In genomic region chr4:120277255-120277928, GRCm38 (mm10) we compare ENCODE assay signal across 8 mouse cellular contexts. TPM values are rescaled to one million over a fixed set of nuclear protein-coding genes. Genes with fewer than 3 reads are reported as not detected.
DNase-seq lines count a peak whose midpoint lies in the region; ATAC-seq lines count a peak whose summit lies in the region.

No protein-coding gene starts in this region.

- H3K27ac ChIP-seq in forebrain, embryonic 12.5 days = peak overlapping the region; percentile 57
- H3K27ac ChIP-seq in hindbrain, embryonic 12.5 days = 0 out of 2 replicates have a peak overlapping the region, but pooled peaks have one; percentile 45
- no peak overlapping the region; the same call in 1 of the 2 replicates for H3K27ac ChIP-seq in lung, embryonic 15.5 days
- no peak overlapping the region for H3K27ac ChIP-seq in liver, embryonic 11.5 days (ENCODE audit: low read depth, low read length)

- peaks cover 73% of the 10 kb centered on the region for H3K27me3 ChIP-seq in forebrain, embryonic 12.5 days
- H3K27me3 ChIP-seq in hindbrain, embryonic 12.5 days = peaks cover 54% of the 10 kb centered on the region
- peaks cover 72% of the 10 kb centered on the region for H3K27me3 ChIP-seq in lung, embryonic 15.5 days
- peaks cover 50% of the 10 kb centered on the region for H3K27me3 ChIP-seq in liver, embryonic 11.5 days (replicated peaks; ENCODE audit: control insufficient read depth, insufficient read depth, low read length)

- peaks cover 54% of the 10 kb centered on the region for H3K4me1 ChIP-seq in forebrain, embryonic 12.5 days
- peaks cover 49% of the 10 kb centered on the region for H3K4me1 ChIP-seq in hindbrain, embryonic 12.5 days
- peaks cover 18% of the 10 kb centered on the region for H3K4me1 ChIP-seq in lung, embryonic 15.5 days
- H3K4me1 ChIP-seq in liver, embryonic 11.5 days (replicated peaks; ENCODE audit: control insufficient read depth, insufficient read depth, low read length) = no peaks in the 10 kb centered on the region

- H3K4me2 ChIP-seq in forebrain, embryonic 12.5 days = peak overlapping the region; percentile 2; the same call in 1 of the 2 replicates
- no peak overlapping the region for H3K4me2 ChIP-seq in hindbrain, embryonic 12.5 days (replicated peaks)
- H3K4me2 ChIP-seq in lung, embryonic 15.5 days = no peak overlapping the region
- H3K4me2 ChIP-seq in liver, embryonic 11.5 days = no peak overlapping the region

- ATAC-seq in forebrain, embryonic 12.5 days (ENCODE audit: low FRiP score) = peak; percentile 44
- ATAC-seq in hindbrain, embryonic 12.5 days (ENCODE audit: low FRiP score) = peak; percentile 59
- ATAC-seq in lung, embryonic 15.5 days (ENCODE audit: borderline replicate concordance, extremely low read depth, low FRiP score, low TSS enrichment) = peak; percentile 50
- no peak for ATAC-seq in frontal cortex, adult (ENCODE audit: low TSS enrichment)
- no peak for ATAC-seq in liver, embryonic 11.5 days (replicated peaks; ENCODE audit: low FRiP score)

- H3K9me3 ChIP-seq in forebrain, embryonic 12.5 days = no peaks in the 10 kb centered on the region
- H3K9me3 ChIP-seq in hindbrain, embryonic 12.5 days (replicated peaks) = no peaks in the 10 kb centered on the region
- no peaks in the 10 kb centered on the region for H3K9me3 ChIP-seq in lung, embryonic 15.5 days
- H3K9me3 ChIP-seq in liver, embryonic 11.5 days (ENCODE audit: control insufficient read depth, low read length) = no peaks in the 10 kb centered on the region

- H3K9ac ChIP-seq in forebrain, embryonic 12.5 days = no peak overlapping the region
- no peak overlapping the region; the same call in 1 of the 2 replicates for H3K9ac ChIP-seq in hindbrain, embryonic 12.5 days
- H3K9ac ChIP-seq in lung, embryonic 15.5 days = no peak overlapping the region
- H3K9ac ChIP-seq in liver, embryonic 11.5 days (ENCODE audit: low read depth, low read length) = no peak overlapping the region

- DNase-seq in layer of hippocampus, adult 11-12 months (ENCODE audit: low spot score) = peak; percentile 46
- no peak for DNase-seq in layer of hippocampus, postnatal 14 days (ENCODE audit: low spot score in 2 of 2)
- no peak for DNase-seq in liver, embryonic 11.5 days (ENCODE audit: low spot score)
- DNase-seq in left cerebral cortex, adult 11 months (ENCODE audit: low spot score) = no peak

- H3K4me3 ChIP-seq in forebrain, embryonic 12.5 days (replicated peaks) = no peak overlapping the region
- no peak overlapping the region for H3K4me3 ChIP-seq in hindbrain, embryonic 12.5 days
- H3K4me3 ChIP-seq in lung, embryonic 15.5 days = no peak overlapping the region
- no peak overlapping the region for H3K4me3 ChIP-seq in liver, embryonic 11.5 days (ENCODE audit: low read depth, low read length)

- WGBS in forebrain, embryonic 12.5 days = 26% methylated on average over 4 of the region's 4 CpGs
- 22% methylated on average over 4 of the region's 4 CpGs for WGBS in hindbrain, embryonic 12.5 days
- 32% methylated on average over 4 of the region's 4 CpGs for WGBS in lung, embryonic 15.5 days
- WGBS in liver, embryonic 11.5 days = 49% methylated on average over 4 of the region's 4 CpGs

- no peaks in the 10 kb centered on the region for H3K36me3 ChIP-seq in forebrain, embryonic 12.5 days (replicated peaks)
- H3K36me3 ChIP-seq in hindbrain, embryonic 12.5 days = no peaks in the 10 kb centered on the region
- H3K36me3 ChIP-seq in lung, embryonic 15.5 days = no peaks in the 10 kb centered on the region
- H3K36me3 ChIP-seq in liver, embryonic 11.5 days (ENCODE audit: control insufficient read depth, insufficient read depth, low read length) = no peaks in the 10 kb centered on the region

RNA-seq across cellular contexts. Expression of gene Foxo6, which starts 9.8 kb away (rescaled TPM):
- total RNA-seq in layer of hippocampus, postnatal 14 days (2021) = 10 to 100 TPM; 42.8 to 47.4 TPM
- polyA plus RNA-seq in forebrain, embryonic 12.5 days (2016; fragmentation: Nextera tagmentation; extraction: Ambion mirVana) = 0.96 and 1.1 TPM in 2 replicates
- 0.48 and 0.90 TPM in 2 replicates for polyA plus RNA-seq in hindbrain, embryonic 12.5 days (2016; fragmentation: Nextera tagmentation; extraction: Ambion mirVana)
- polyA plus RNA-seq in lung, embryonic 15.5 days (2015; fragmentation: Nextera tagmentation; extraction: Ambion mirVana) = 0.10 and 0.25 TPM in 2 replicates
- 0.06 and 0.14 TPM in 2 replicates for polyA plus RNA-seq in liver, embryonic 11.5 days (2014; fragmentation: Nextera tagmentation; extraction: Ambion mirVana)

Comparison
In these comparisons a context has a peak if more than half of its experiments do, and no peak if none do; other contexts are left out.
1. ATAC-seq: peak in forebrain, embryonic 12.5 days (single experiment), hindbrain, embryonic 12.5 days (single experiment) and lung, embryonic 15.5 days (single experiment); none in frontal cortex, adult (single experiment) and liver, embryonic 11.5 days (single experiment).
2. H3K27ac ChIP-seq: peak in forebrain, embryonic 12.5 days (single experiment) and hindbrain, embryonic 12.5 days (single experiment); none in lung, embryonic 15.5 days (single experiment) and liver, embryonic 11.5 days (single experiment).